Comparison of ENCODE assay signal across 34 mouse cellular contexts in genomic region chr10:117567379-117568137, GRCm38 (mm10).
"Had no signal": no experiment of that assay in that cellular context is flagged by ENCODE, and none has a peak within 500 bp of the region (broad histone marks: within the 10 kb centered on the region; RNA-seq: fewer than 3 reads in every experiment).

No protein-coding gene starts in this region.

- H3K36me3 ChIP-seq: heart, embryonic 10.5 days; heart, embryonic 12.5 days; heart, embryonic 13.5 days; heart, embryonic 15.5 days; hindbrain, embryonic 10.5 days; hindbrain, embryonic 12.5 days; hindbrain, embryonic 13.5 days; hindbrain, embryonic 15.5 days; intestine, embryonic 15.5 days; kidney, embryonic 15.5 days had no signal

- H3K4me1 ChIP-seq: intestine, embryonic 15.5 days had no signal

- H3K9me3 ChIP-seq: heart, embryonic 10.5 days; heart, embryonic 15.5 days; hindbrain, embryonic 12.5 days; hindbrain, embryonic 13.5 days; hindbrain, embryonic 15.5 days; intestine, embryonic 15.5 days; kidney, embryonic 15.5 days had no signal

- H3K27ac ChIP-seq: heart, embryonic 10.5 days; heart, embryonic 13.5 days; heart, embryonic 15.5 days; hindbrain, embryonic 10.5 days; hindbrain, embryonic 12.5 days; hindbrain, embryonic 13.5 days; hindbrain, embryonic 14.5 days; hindbrain, embryonic 15.5 days; hindbrain, postnatal 0 days; intestine, embryonic 15.5 days; kidney, embryonic 15.5 days; kidney, postnatal 0 days; layer of hippocampus, adult 2 months had no signal

- H3K9ac ChIP-seq: heart, embryonic 12.5 days; heart, embryonic 13.5 days; heart, embryonic 15.5 days; hindbrain, embryonic 12.5 days; hindbrain, embryonic 13.5 days; hindbrain, embryonic 14.5 days; hindbrain, embryonic 15.5 days; intestine, embryonic 15.5 days; kidney, embryonic 15.5 days had no signal

- H3K4me3 ChIP-seq: heart, embryonic 10.5 days; heart, embryonic 12.5 days; heart, embryonic 13.5 days; heart, embryonic 15.5 days; hindbrain, embryonic 10.5 days; hindbrain, embryonic 12.5 days; hindbrain, embryonic 13.5 days; hindbrain, embryonic 15.5 days; intestine, embryonic 15.5 days; kidney, embryonic 15.5 days; layer of hippocampus, adult 2 months had no signal

- ATAC-seq: hindbrain, embryonic 16.5 days; hindbrain, postnatal 0 days; inflammation-experienced regulatory T-cells, adult 6 months; intestine, embryonic 15.5 days; intestine, embryonic 16.5 days; intestine, postnatal 0 days had no signal

- DNase-seq: heart, postnatal 10 days; heart, postnatal 14 days; heart, postnatal 36 days; heart, postnatal 4 days; kidney, adult 18-20 months; kidney, adult 2 months; kidney, adult 8-10 months; kidney, adult 9 months; kidney, postnatal 10 days; kidney, postnatal 14 days; kidney, postnatal 25 days; kidney, postnatal 36 days; kidney, postnatal 4 days; layer of hippocampus, adult 9-11 months; layer of hippocampus, postnatal 36 days had no signal

- H3K4me2 ChIP-seq: heart, embryonic 11.5 days; heart, embryonic 12.5 days; heart, embryonic 13.5 days; heart, embryonic 15.5 days; hindbrain, embryonic 12.5 days; hindbrain, embryonic 13.5 days; hindbrain, embryonic 14.5 days; hindbrain, embryonic 15.5 days; intestine, embryonic 15.5 days; kidney, embryonic 15.5 days had no signal

- H3K27me3 ChIP-seq: intestine, embryonic 15.5 days had no signal
